Mouse (Mus musculus) myocyte (in vitro differentiated cells): Measurements from ENCODE around the gene Aasdh.

Source experiments
- CEBPB ChIP-seq: IDR thresholded peaks from 2 replicates; pipeline ENCODE4 v1.6.1; 2011; ENCODE audit warnings: mild to moderate bottlenecking, moderate library complexity; ENCODE audit not compliant: poor library complexity, insufficient read depth, severe bottlenecking
- E2F4 ChIP-seq: IDR thresholded peaks from one replicate; pipeline ENCODE4 v1.6.1; 2011; ENCODE audit warnings: mild to moderate bottlenecking, control low read depth, moderate library complexity; ENCODE audit not compliant: insufficient read depth
- MAX ChIP-seq: IDR thresholded peaks from one replicate; pipeline ENCODE4 v1.6.1; 2011; ENCODE audit warnings: low read depth, mild to moderate bottlenecking, control low read depth
- MYOD1 ChIP-seq, 3 experiments: IDR thresholded peaks; one replicate each; pipeline ENCODE4 v1.6.1; 2011; ENCODE audit warnings: control low read depth in 2 of 3, low read depth in 2 of 3, mild to moderate bottlenecking in 2 of 3, moderate library complexity in 1 of 3; ENCODE audit not compliant: insufficient read length in 2 of 3, control insufficient read depth in 1 of 3
- MYOG ChIP-seq, 3 experiments: IDR thresholded peaks; one replicate each; pipeline ENCODE4 v1.6.1; 2011; ENCODE audit warnings: control low read depth in 2 of 3, low read depth in 2 of 3, mild to moderate bottlenecking in 2 of 3; ENCODE audit not compliant: insufficient read length in 2 of 3, control insufficient read depth in 1 of 3, insufficient read depth in 1 of 3
- POLR2A ChIP-seq: IDR thresholded peaks from one replicate; pipeline ENCODE4 v1.6.1; 2011; ENCODE audit warnings: low read depth, mild to moderate bottlenecking, control low read depth, moderate library complexity; ENCODE audit not compliant: insufficient read length
- POLR2AphosphoS2 ChIP-seq: IDR thresholded peaks from one replicate; pipeline ENCODE4 v1.6.1; 2011; ENCODE audit warnings: low read depth, control low read depth; ENCODE audit not compliant: insufficient read length
- REST ChIP-seq: IDR thresholded peaks from one replicate; pipeline ENCODE4 v1.6.1; 2011; ENCODE audit warnings: mild to moderate bottlenecking, control low read depth, moderate library complexity; ENCODE audit not compliant: insufficient read depth, insufficient read length
- SRF ChIP-seq: IDR thresholded peaks from one replicate; pipeline ENCODE4 v1.6.1; 2011; ENCODE audit warnings: low read depth; ENCODE audit not compliant: control insufficient read depth, insufficient read length
- TCF12 ChIP-seq: IDR thresholded peaks from one replicate; pipeline ENCODE4 v1.6.1; 2011; ENCODE audit warnings: mild to moderate bottlenecking, control low read depth; ENCODE audit not compliant: poor library complexity, insufficient read depth, severe bottlenecking
- TCF3 ChIP-seq: IDR thresholded peaks from one replicate; pipeline ENCODE4 v1.6.1; 2011; ENCODE audit warnings: low read depth, control low read depth; ENCODE audit not compliant: insufficient read length
- USF1 ChIP-seq: IDR thresholded peaks from one replicate; pipeline ENCODE4 v1.6.1; 2011; ENCODE audit warnings: low read depth, mild to moderate bottlenecking, control low read depth, moderate library complexity

DNA sequence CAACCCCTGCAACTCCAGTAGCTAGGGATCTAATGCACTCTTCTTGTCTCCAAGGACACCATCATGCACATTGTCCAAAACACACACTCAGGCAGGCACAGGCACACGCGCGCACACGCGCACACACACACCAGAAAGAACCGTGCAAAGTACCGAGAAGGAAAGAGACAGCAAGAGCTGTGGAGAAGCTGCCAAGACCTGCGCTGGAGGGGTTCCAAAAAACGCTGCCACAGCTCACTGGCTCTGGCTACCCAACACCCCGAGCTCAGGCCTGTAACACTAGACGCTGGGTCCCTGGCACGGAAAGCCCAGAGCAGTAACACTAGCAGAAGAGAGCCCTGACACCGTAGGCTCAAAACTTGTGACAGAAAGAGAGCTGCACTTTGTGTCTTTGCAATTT is 18.1 kb upstream of the Aasdh start:
- TF ChIP-seq MYOD1 (IDR thresholded peaks at IDR 0.05; ENCODE audit: control insufficient read depth in 1 of 3, insufficient read length in 2 of 3, low read depth in 2 of 3) (no peak), POLR2A (no peak), POLR2AphosphoS2 (no peak), E2F4 (no peak), TCF12 (no peak), MYOG (IDR thresholded peaks at IDR 0.05; ENCODE audit: control insufficient read depth in 1 of 3, insufficient read depth in 1 of 3, insufficient read length in 2 of 3, low read depth in 2 of 3) (no peak), MAX (no peak), USF1 (no peak), TCF3 (no peak), CEBPB (no peak), SRF (no peak), REST (no peak)
